Mouse (Mus musculus): ENCODE measurements at regions not wholly inside any gene's neighbourhood (a gene's known extent, or its start where the extent isn't known, plus 50 kb on each side); places are given as distances from the start of the nearest gene placed in this dataset.

- WGBS, result 60% methylated on average over 6 of the region's 6 CpGs
- Histone ChIP-seq H3K9ac (no peak overlapping the region), H3K4me3 (ENCODE audit: low read depth, low read length) (no peak overlapping the region), H3K4me1 (ENCODE audit: insufficient read depth) (0 out of 2 replicates have a peak, but pooled peaks cover 2% of the 10 kb centered on the region), H3K27me3 (ENCODE audit: insufficient read depth, low read length) (no peaks in the 10 kb centered on the region), H3K36me3 (ENCODE audit: insufficient read depth) (no peaks in the 10 kb centered on the region), H3K27ac (ENCODE audit: low read depth) (no peak overlapping the region), H3K9me3 (ENCODE audit: low read depth, low read length) (no peaks in the 10 kb centered on the region; the same call in 1 of the 2 replicates), H3K4me2 (no peak overlapping the region)
- no peak for DNase-seq
- TF ChIP-seq CTCF (IDR thresholded peaks at IDR 0.05; ENCODE audit: low read depth), result no peak
- ATAC-seq (ENCODE audit: insufficient read depth), result no peak
Measured at GRCm38 (mm10) chr5:64040676-64041075, 52.1 kb upstream of the Pgm2 start.

Measured in lung, embryonic 14.5 days (tissue).